Mouse (Mus musculus) heart, embryonic 14.5 days (tissue): ENCODE results near the gene Pik3cd. TPM values are rescaled to one million over a fixed set of nuclear protein-coding genes. Genes with fewer than 3 reads are reported as not detected.
A peak's percentile ranks its signal among the peaks of the same experiment; 100 is the strongest.

Source experiments
- ATAC-seq: fragments of 200-750 bp; cut with Nextera tagmentation; 2 replicates; pipeline ENCODE4 v1.8.0; 2017; ENCODE audit warnings: low read depth, moderate TSS enrichment; ENCODE audit not compliant: insufficient number of reproducible peaks, insufficient read depth, low FRiP score
- H3K27ac ChIP-seq, 2 experiments: fragments of 200-500 bp in 1 of 2; fragments of 300-500 bp in 1 of 2; sonication (generic) in 1 of 2; replicated peaks in 1 of 2; 2 replicates each; pipeline ENCODE4 v1.5.1; 2012 to 2014; ENCODE audit warnings: low read depth in 2 of 2, low read length in 2 of 2, control low read depth in 1 of 2, mild to moderate bottlenecking in 1 of 2, mixed read lengths in 1 of 2; ENCODE audit not compliant: control insufficient read depth in 1 of 2, insufficient read depth in 1 of 2
- H3K27me3 ChIP-seq: fragments of 300-500 bp; sonication (generic); 2 replicates; pipeline ENCODE4 v1.6.1; 2014; ENCODE audit warnings: mild to moderate bottlenecking, low read length, control low read depth; ENCODE audit not compliant: control insufficient read depth, insufficient read depth
- H3K36me3 ChIP-seq: fragments of 300-500 bp; sonication (generic); 2 replicates; pipeline ENCODE4 v1.6.1; 2014; ENCODE audit warnings: mild to moderate bottlenecking, control low read depth, low read length, mixed read lengths; ENCODE audit not compliant: control insufficient read depth, insufficient read depth
- H3K4me1 ChIP-seq, 2 experiments: fragments of 200-500 bp in 1 of 2; fragments of 300-500 bp in 1 of 2; sonication (generic) in 1 of 2; 2 replicates each; pipeline ENCODE4 v1.6.1; 2012 to 2014; ENCODE audit warnings: low read length in 2 of 2, control low read depth in 1 of 2, mixed read lengths in 1 of 2; ENCODE audit not compliant: control insufficient read depth in 2 of 2, insufficient read depth in 2 of 2
- H3K4me2 ChIP-seq: fragments of 300-500 bp; sonication (generic); 2 replicates; pipeline ENCODE4 v1.6.1; 2014; ENCODE audit warnings: mild to moderate bottlenecking, low read length
- H3K4me3 ChIP-seq, 2 experiments: fragments of 200-500 bp in 1 of 2; fragments of 300-500 bp in 1 of 2; sonication (generic) in 1 of 2; 2 replicates each; pipeline ENCODE4 v1.5.1; 2012 to 2014; ENCODE audit warnings: low read length in 2 of 2, mild to moderate bottlenecking in 2 of 2, control low read depth in 1 of 2, low read depth in 1 of 2, moderate library complexity in 1 of 2; ENCODE audit not compliant: control insufficient read depth in 1 of 2, insufficient read depth in 1 of 2
- H3K9ac ChIP-seq: fragments of 300-500 bp; sonication (generic); 2 replicates; pipeline ENCODE4 v1.6.1; 2014; ENCODE audit warnings: mild to moderate bottlenecking, low read length
- H3K9me3 ChIP-seq: fragments of 300-500 bp; sonication (generic); 2 replicates; pipeline ENCODE4 v1.6.1; 2016; ENCODE audit warnings: low read length, control low read depth; ENCODE audit not compliant: control insufficient read depth
- WGBS: fragments of 180-500 bp; shearing (Covaris S2); extraction: QIAGEN DNeasy Blood & Tissue Kit; methylation state at CpG from one replicate; pipeline ENCODE4 v1.1.7; 2014; 5-methylcytosine and 5-hydroxymethylcytosine counted together
- polyA plus RNA-seq: library from polyadenylated mRNA; unstranded; fragments of >200 nt; fragmentation: Nextera tagmentation; extraction: Ambion mirVana; gene quantifications from 2 replicates; pipeline ENCODE4 v1.2.1, GENCODE M21; 2014

The Pik3cd gene
- polyA plus RNA-seq, 1 experiment from 2014 or later: 3.1 TPM

DNA sequence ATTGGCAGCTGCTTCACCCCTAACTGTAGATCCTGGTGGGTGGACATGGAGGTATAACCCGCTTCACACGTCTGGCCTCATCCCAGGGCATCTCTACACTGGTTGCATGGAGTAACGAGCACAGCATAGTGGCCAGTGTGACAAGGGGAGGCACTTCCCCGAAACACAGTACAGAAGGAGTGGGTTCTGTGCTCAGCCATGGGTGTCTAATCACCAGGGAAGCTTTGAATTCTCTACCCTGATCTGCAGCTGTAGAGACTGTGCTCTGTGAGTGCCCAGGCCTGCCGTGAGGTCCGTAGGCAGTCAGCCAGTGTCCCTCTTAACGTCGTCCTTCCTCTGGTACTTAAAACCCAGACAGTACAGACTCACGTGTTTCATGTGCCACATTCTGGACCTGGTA, 61.5 kb downstream of the Pik3cd start:
- H3K4me3 ChIP-seq: no peak overlapping the region
- H3K27me3 ChIP-seq: no peaks in the 10 kb centered on the region
- H3K9ac ChIP-seq: no peak overlapping the region
- no peaks in the 10 kb centered on the region for H3K4me1 ChIP-seq
- no peak overlapping the region for H3K4me2 ChIP-seq
- H3K36me3 ChIP-seq: peaks cover 56% of the 10 kb centered on the region
- no peak for ATAC-seq
- H3K27ac ChIP-seq: no peak overlapping the region
- 65% methylated on average over 9 of the region's 9 CpGs for WGBS
- no peaks in the 10 kb centered on the region for H3K9me3 ChIP-seq

GRCm38 (mm10) chr4:149637942-149638341, 64.4 kb downstream of the Pik3cd start:
- H3K27ac ChIP-seq: no peak overlapping the region
- 90% methylated on average over 7 of the region's 7 CpGs for WGBS
- H3K4me2 ChIP-seq: no peak overlapping the region
- peaks cover 51% of the 10 kb centered on the region for H3K36me3 ChIP-seq
- H3K4me1 ChIP-seq: no peaks in the 10 kb centered on the region
- no peaks in the 10 kb centered on the region for H3K27me3 ChIP-seq
- H3K9ac ChIP-seq: no peak overlapping the region
- H3K4me3 ChIP-seq: no peak overlapping the region
- no peak for ATAC-seq
- no peaks in the 10 kb centered on the region for H3K9me3 ChIP-seq

DNA sequence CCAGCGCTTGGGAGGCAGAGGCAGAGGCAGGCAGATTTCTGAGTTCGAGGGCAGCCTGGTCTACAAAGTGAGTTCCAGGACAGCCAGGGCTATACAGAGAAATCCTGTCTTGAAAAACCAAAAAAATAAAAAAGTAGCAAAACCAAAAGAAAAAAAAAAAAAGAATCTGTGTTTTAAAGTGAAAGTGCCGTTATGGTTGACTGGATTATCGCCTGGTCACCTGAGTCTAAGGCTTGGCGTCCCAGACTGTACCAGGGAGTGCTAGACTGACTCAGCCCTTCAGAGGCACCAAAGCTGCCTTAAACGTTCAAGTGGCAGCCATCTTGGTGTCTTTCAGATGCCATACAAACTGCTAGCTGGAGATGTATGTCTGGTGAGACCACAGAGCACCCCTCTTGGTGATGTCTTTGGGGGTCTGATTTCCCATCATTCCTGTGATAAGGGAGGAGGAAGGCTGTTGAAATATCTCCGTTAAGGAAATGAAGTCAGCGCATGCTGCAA, 66.4 kb downstream of the Pik3cd start:
- WGBS: 88% methylated on average over 8 of the region's 8 CpGs
- H3K4me3 ChIP-seq: no peak overlapping the region
- no peak overlapping the region for H3K9ac ChIP-seq
- peaks cover 54% of the 10 kb centered on the region for H3K36me3 ChIP-seq
- ATAC-seq: no peak
- H3K9me3 ChIP-seq: no peaks in the 10 kb centered on the region
- no peak overlapping the region for H3K4me2 ChIP-seq
- H3K27me3 ChIP-seq: no peaks in the 10 kb centered on the region
- H3K4me1 ChIP-seq: no peaks in the 10 kb centered on the region
- no peak overlapping the region for H3K27ac ChIP-seq

DNA sequence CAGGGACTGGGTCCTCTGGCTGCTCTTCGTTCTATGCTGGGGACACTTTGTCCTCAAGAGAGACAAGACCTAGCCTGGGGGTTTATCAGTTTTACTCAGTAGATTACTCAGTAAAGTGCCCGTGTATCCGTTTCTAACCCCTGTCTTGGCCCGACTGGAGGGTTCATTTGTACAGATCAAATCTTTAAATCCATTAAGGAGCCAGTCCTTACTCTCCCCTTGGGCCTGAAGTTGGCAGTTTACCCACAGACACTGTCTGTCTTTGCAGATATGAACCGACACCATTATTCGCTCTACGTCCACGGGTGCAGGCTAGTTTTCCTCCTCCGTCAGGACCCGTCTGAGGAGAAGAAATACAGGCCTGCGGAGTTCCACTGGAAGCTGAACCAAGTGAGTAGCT, 67.4 kb downstream of the Pik3cd start:
- H3K27ac ChIP-seq: no peak overlapping the region
- no peaks in the 10 kb centered on the region for H3K4me1 ChIP-seq
- H3K36me3 ChIP-seq: peaks cover 61% of the 10 kb centered on the region
- no peak overlapping the region for H3K4me3 ChIP-seq
- WGBS: 84% methylated on average over 11 of the region's 11 CpGs
- no peak overlapping the region for H3K4me2 ChIP-seq
- H3K27me3 ChIP-seq: no peaks in the 10 kb centered on the region
- no peak overlapping the region for H3K9ac ChIP-seq
- ATAC-seq: no peak
- H3K9me3 ChIP-seq: no peaks in the 10 kb centered on the region

GRCm38 (mm10) chr4:149634157-149634556, 68.2 kb downstream of the Pik3cd start:
- H3K4me3 ChIP-seq: no peak overlapping the region
- no peak overlapping the region for H3K9ac ChIP-seq
- no peak overlapping the region for H3K27ac ChIP-seq
- H3K9me3 ChIP-seq: no peaks in the 10 kb centered on the region
- H3K4me2 ChIP-seq: no peak overlapping the region
- H3K27me3 ChIP-seq: no peaks in the 10 kb centered on the region
- no peaks in the 10 kb centered on the region; a peak in 1 of 4 replicates for H3K4me1 ChIP-seq
- 76% methylated on average over 1 of the region's 1 CpGs for WGBS
- no peak for ATAC-seq
- peaks cover 60% of the 10 kb centered on the region for H3K36me3 ChIP-seq

DNA sequence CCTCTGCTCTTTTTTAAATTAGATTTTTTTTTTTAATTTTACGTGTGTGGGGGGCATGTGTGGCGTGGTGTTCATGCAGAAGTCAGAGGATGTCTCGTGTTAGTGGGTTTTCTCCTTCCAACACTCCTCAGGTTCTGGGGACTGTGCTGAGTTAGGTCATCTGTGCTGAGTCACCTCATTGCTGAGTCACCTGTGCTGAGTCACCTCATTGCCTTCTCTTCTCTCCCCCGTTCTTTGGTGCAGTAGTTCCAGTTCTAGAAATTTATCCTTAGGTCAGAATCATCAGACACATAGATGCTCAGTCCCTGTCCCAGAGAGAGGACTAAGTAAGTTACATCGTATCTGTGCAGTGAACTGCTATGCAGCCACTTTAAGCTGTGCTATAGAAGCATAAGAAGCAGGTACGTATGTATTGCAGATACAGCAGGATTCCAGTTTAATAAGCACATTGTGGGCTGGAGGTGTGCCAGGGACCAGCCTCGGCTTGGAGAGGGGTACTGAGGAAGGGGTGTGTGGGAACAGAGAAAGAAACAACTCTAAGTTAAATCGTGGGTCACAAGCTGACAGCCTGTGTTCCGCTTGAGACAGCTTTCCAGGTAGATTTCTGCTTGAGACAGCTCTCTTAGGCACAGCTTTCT, 69.6 kb downstream of the Pik3cd start:
- Histone ChIP-seq H3K36me3 (peaks cover 47% of the 10 kb centered on the region), H3K27ac (no peak overlapping the region), H3K4me1 (no peaks in the 10 kb centered on the region; a peak in 1 of 4 replicates), H3K9me3 (no peaks in the 10 kb centered on the region), H3K4me3 (no peak overlapping the region), H3K9ac (no peak overlapping the region), H3K4me2 (no peak overlapping the region), H3K27me3 (no peaks in the 10 kb centered on the region)
- no peak for ATAC-seq
- 87% methylated on average over 9 of the region's 9 CpGs for WGBS

- ATAC-seq: no peak
Measured at GRCm38 (mm10) chr4:149628810-149629209, 73.6 kb downstream of the Pik3cd start.

GRCm38 (mm10) chr4:149628372-149628771, 74.0 kb downstream of the Pik3cd start:
- Histone ChIP-seq H3K27me3 (no peaks in the 10 kb centered on the region), H3K9ac (no peak overlapping the region), H3K4me3 (no peak overlapping the region), H3K9me3 (no peaks in the 10 kb centered on the region), H3K36me3 (peaks cover 32% of the 10 kb centered on the region), H3K27ac (peak overlapping the region; percentile 41 to 61), H3K4me1 (no peaks in the 10 kb centered on the region; a peak in 1 of 4 replicates), H3K4me2 (no peak overlapping the region)
- 72% methylated on average over 10 of the region's 10 CpGs for WGBS
- no peak for ATAC-seq

More at GRCm38 (mm10) chr4:149628810-149629209, 73.6 kb downstream of the Pik3cd start:
- Histone ChIP-seq H3K36me3 (peaks cover 34% of the 10 kb centered on the region), H3K4me3 (no peak overlapping the region), H3K9ac (no peak overlapping the region), H3K27ac (peak overlapping the region; percentile 62 to 84), H3K27me3 (no peaks in the 10 kb centered on the region), H3K9me3 (no peaks in the 10 kb centered on the region), H3K4me1 (no peaks in the 10 kb centered on the region; a peak in 1 of 4 replicates), H3K4me2 (0 out of 2 replicates have a peak overlapping the region, but pooled peaks have one; percentile 29)
- 59% methylated on average over 9 of the region's 9 CpGs for WGBS
